Mouse (Mus musculus): Measurements from ENCODE around the gene Vmn1r4.

The Vmn1r4 gene

DNA sequence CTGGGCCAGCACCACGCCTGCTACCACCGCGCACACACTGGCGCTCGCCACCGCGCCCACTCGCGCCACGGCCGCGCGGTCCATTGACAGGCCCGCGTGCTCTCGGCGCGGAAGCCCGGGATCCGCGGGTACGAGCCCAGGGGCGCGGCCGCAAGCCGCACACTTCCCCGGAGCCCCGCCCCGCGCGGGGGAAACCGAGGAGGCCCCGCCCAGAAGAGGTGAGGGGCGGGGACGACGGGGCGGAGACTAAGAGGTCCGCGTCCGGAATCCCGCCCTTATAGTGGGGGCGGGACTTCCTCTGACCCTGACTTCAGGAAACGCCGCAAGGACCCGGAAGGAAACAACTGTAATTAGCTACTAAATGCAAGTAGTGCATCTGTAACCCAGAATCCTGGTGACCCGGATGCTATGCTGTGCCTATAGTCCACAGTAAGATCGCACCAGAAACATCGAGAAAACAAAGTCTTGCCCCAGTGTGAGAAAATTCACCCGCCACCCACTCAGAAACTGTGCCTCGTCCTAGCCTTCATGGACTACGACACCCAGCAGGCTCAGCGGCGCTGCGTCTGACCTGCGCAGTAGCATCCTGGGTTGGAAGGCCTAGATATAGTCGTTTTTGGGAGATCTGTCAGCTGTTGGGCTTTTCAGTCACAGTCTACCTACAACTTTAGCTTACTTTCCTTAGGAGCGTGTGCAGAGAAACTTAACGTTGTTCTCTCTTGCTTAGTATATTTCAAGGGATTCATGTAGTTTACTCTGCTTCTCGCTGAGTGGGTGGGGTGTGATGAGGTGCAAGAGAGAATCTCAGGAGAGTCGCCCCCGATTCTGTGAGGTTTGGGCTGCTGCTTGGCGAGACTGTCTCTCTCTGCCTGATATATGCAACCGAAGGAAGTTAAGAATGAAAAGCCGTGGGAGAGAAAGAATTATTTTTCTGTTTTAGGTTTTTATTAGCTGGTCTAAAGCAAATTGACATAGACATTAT is at the start of gene Vmn1r4, which contains the start of gene Nt5c3:
Gene Vmn1r4, plus strand, starts transcription at position 290 of the 982 bp plus-strand sequence.
Gene Nt5c3, minus strand, starts transcription at position 207 of the 982 bp plus-strand sequence.
- in situ Hi-C loops (cut with MseI, MboI) = no loop called here

- in situ Hi-C loops (cut with MseI, MboI) = no loop called here
Measured at GRCm38 (mm10) chr6:56876870-56877269, 46.9 kb upstream of the Vmn1r4 start.

DNA sequence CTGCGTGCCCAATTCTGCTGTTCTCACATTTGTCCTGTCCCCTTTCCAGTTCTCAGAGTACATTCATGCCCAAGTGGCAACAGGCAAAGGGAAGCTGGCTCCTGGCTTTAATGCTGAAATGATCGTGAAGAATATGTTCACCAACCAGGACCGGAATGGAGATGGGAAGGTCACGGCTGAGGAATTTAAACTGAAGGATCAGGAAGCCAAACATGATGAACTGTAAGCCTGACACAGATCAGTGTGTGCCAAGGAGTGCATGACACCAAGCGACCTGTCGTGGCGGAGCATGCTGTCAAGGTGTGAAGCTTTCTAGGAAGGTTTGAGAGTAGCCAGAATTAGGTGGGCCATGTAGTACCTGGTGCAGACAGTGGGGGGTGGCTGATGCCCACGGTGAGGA is 45.8 kb upstream of the Vmn1r4 start:
- in situ Hi-C loops (cut with MseI, MboI) = no loop called here

DNA sequence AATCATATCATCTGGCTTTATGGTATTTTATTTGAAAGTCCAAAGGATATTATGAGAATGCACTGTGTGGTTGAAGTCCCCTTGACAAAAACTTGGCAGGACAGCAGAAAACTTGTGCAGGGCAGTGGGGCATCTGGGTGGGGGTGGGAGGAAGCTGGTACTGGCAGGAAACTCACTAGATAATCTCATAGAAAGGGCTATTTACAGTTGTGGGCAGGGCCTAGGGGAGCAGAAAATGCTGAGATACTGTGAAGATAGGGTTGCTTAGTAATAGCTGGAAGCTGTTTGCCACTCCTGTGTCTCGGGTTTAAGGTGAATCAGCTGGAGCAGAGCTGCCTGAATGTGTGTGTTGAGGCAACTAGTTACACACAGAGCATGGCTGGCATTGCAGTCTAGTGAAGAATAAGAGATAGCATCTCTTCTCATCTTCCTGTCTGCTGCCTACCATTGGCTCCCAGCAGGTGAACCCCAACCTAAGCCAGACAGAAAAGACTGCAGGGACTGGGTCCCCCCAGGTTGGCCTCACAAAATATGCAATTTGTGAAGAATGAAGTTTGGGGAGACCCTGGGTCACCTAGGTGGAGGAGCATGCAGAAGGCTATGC is 44.4 kb upstream of the Vmn1r4 start:
- in situ Hi-C loops (cut with MseI, MboI) = no loop called here

- in situ Hi-C loops (cut with MseI, MboI) = no loop called here
Measured at GRCm38 (mm10) chr6:56888561-56888960, 35.3 kb upstream of the Vmn1r4 start.

GRCm38 (mm10) chr6:56890762-56891161 is 33.1 kb upstream of the Vmn1r4 start:
- in situ Hi-C loops (cut with MseI, MboI) = no loop called here

DNA sequence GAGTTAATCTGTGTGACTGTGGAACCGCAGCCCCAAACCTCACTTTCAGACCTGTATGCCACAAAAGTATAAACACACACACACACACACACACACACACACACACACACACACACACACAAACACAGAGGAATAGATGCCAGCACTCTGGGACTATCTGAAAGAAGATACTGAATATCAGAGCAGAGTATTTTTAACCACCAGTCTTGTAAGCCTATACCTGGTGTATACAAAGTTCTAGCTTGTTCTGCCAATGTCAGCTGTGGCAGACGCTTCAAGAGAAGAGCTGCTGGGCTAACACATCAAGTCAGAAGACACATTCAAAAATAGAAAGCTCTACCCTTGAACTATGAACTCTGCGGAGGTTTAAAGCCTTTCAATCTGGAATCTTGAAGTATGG is 24.2 kb upstream of the Vmn1r4 start:
- in situ Hi-C loops (cut with MseI, MboI) = no loop called here

- in situ Hi-C loops (cut with MseI, MboI) = no loop called here
Measured at GRCm38 (mm10) chr6:56901336-56901735, 22.5 kb upstream of the Vmn1r4 start.

DNA sequence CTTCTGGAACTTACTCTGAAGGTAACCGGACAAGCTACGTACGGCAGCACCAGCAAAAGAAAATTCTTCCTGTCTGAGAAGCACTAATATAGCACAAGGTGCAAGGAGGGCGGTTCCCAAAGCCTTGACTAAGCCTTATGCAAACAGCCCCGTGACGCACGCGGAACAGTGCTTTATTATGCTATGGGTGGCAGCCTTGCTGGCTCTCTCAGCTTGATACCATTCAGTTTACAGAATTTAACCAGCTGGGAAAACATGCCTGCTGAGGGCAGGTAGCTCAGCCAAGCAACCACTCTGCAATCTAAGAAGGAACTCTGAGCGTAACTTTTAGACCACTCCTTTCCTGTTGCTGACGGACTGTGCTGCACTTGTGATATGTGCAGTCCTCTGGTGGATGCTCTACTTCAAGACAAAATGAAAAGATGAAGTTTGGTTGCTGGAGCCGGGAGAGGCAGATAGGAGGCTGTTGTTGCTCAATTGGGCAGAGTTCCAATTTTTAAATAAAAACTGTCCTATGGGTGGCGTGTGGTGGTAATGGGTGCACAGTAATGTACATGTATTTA is 21.9 kb upstream of the Vmn1r4 start:
- in situ Hi-C loops (cut with MseI, MboI) = no loop called here

DNA sequence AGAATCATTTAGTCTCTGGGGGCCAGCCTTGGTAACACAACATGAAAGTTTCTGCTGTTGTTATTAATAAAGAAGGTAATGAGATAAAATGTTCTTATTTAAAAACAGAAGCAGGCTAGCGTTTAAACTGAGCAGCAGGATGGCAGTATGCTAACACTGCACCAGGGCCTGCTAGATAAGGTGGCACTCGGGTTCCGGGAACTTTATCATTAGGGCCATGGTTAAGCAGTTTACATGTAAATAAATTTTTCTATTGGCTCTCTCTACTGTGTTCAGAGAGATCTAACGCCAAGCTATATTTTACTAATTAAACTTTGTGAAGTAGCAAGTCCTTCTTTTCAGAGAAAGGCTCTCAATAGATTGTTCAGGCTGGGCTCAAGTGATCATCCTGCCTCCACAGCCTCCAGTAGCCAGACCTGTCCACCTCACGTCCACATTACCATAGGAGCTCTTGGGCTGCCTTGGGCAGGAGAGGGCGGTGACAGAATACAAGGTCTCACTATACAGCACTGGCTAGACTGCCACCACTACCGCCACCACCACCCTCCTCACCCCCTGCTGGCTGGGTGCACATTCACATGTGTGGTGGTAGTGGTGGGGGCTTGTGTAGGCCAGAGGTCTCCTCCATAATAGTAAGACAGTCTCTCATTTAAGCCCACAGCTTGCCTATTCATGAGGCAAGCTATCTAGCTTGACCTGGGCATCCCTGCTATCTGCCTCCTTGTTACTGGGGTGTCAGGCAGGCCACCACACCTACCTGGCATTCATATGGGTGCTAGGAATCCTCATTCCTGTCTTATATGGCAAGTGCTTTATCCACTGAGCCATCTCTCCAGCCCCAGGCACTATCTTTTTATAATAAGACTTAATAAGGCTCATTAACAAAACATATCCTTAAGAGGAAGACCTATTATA is 21.0 kb upstream of the Vmn1r4 start:
- in situ Hi-C loops (cut with MseI, MboI) = no loop called here

DNA sequence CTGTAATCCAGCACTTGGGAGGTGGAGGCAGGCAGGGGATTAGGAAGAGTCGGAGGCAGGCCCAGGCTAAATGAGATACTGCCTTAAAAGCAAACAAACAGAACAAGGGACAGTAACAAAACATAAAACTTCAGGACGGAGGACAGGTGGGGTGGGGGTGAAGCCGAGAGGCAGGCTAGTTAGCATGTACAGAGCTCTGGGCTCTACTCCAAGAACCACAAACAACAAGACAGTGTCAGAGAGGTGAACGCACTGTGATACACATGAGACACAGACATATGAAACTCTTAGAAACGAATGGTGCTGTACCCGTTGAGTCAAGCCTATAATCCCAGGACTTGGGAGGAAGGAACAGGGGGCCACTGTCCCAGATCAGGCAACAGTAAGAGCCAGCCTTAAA is 20.0 kb upstream of the Vmn1r4 start:
- in situ Hi-C loops (cut with MseI, MboI) = no loop called here

DNA sequence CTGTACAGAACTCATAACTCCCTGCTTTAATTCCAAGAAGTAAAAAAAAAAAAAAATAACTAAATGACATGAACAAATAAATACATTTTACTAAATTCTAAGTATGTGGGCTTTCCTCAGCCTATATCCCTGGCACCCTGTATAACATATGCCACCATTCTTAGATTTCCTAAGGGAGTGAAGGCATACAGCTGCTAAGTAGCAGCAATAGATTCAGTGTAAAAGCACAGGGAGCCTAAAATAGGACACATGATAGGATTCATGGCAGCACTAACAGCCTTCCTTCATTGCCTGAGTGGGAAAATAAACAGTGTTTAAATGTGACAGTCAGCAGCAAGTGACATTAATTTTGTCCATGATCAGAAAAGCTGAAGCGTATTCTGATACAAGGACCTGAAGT is 19.5 kb upstream of the Vmn1r4 start:
- in situ Hi-C loops (cut with MseI, MboI) = no loop called here

GRCm38 (mm10) chr6:56904982-56905381 is 18.8 kb upstream of the Vmn1r4 start:
- in situ Hi-C loops (cut with MseI, MboI) = loop anchor here (5.0 kb wide), 2 partner anchors 93 to 98 kb away; no protein-coding TSS in a partner anchor

- in situ Hi-C loops (cut with MseI, MboI) = loop anchor here (5.0 kb wide), 2 partner anchors 93 to 98 kb away; no protein-coding TSS in a partner anchor
Measured at GRCm38 (mm10) chr6:56905486-56905885, 18.3 kb upstream of the Vmn1r4 start.

GRCm38 (mm10) chr6:56906121-56906846 is 17.5 kb upstream of the Vmn1r4 start:
- in situ Hi-C loops (cut with MseI, MboI) = loop anchor here (5.0 kb wide), 2 partner anchors 94 to 99 kb away; no protein-coding TSS in a partner anchor

- in situ Hi-C loops (cut with MseI, MboI) = loop anchor here (5.0 kb wide), 2 partner anchors 96 to 101 kb away; no protein-coding TSS in a partner anchor
Measured at GRCm38 (mm10) chr6:56907973-56908372, 15.8 kb upstream of the Vmn1r4 start.

DNA sequence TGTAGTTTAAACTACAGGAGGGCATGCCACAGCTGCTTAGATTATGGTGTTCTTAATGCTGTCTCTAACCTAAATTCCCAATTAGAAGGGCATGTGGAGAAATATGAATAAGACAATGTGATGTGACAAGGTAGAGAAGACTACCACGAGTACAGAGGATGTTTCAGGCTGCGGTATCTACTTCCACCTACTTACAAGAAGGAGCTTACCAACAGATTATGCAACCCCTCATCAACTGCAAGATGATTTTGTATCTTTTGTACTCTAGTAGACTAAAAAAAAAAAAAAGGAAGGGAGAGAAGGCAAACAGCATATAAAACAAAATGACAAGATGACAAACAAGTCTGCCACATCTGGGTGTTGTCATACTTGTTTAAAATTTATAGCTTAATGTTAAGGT is 15.4 kb upstream of the Vmn1r4 start:
- in situ Hi-C loops (cut with MseI, MboI) = loop anchor here (5.0 kb wide), 2 partner anchors 96 to 101 kb away; no protein-coding TSS in a partner anchor

DNA sequence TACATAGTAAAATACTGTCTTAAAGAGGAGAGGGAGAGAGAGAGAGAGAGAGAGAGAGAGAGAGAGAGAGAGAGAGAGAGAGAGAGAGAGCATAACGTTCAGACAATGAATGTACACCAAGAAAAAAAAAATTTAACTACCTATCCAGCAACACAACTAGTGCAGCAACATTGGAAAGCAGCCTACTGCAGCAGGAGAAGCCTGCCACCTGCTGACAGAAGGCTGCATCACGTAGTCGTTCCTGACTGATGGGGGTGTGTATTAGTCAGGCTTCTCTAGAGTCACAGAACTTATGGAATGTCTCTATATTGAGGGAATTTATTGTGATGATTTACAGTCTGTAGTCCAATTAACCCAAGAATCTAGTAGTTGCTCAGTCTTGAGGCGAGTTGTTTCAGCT is 14.9 kb upstream of the Vmn1r4 start:
- in situ Hi-C loops (cut with MseI, MboI) = loop anchor here (5.0 kb wide), 2 partner anchors 97 to 102 kb away; no protein-coding TSS in a partner anchor

- in situ Hi-C loops (cut with MseI, MboI) = no loop called here
Measured at GRCm38 (mm10) chr6:56910910-56911309, 12.9 kb upstream of the Vmn1r4 start.

All from mouse trophoblast stem cell (cell line).